Mouse (Mus musculus) small intestine, adult 2 months (tissue): ENCODE results near the gene Zscan29. TPM values are rescaled to one million over a fixed set of nuclear protein-coding genes. Genes with fewer than 3 reads are reported as not detected.
"Not testable (repeated sequence)": the region's sequence is repeated elsewhere in the genome, so short reads cannot be mapped to it uniquely, and the experiment has no call there.

Experiments
- H3K27ac ChIP-seq: fragments of 200-500 bp; 2 replicates; pipeline ENCODE4 v1.5.1; 2012; ENCODE audit warnings: low read depth, low read length, control low read depth, inconsistent platforms; ENCODE audit not compliant: insufficient read depth
- H3K27me3 ChIP-seq: fragments of 200-500 bp; 2 replicates; pipeline ENCODE4 v1.6.1; 2012; ENCODE audit warnings: mild to moderate bottlenecking, moderate library complexity, low read length, inconsistent platforms; ENCODE audit not compliant: control insufficient read depth, insufficient read depth
- H3K36me3 ChIP-seq: fragments of 200-500 bp; 2 replicates; pipeline ENCODE4 v1.6.1; 2012; ENCODE audit warnings: mild to moderate bottlenecking, low read length, control low read depth, inconsistent platforms; ENCODE audit not compliant: control insufficient read depth, insufficient read depth
- H3K4me1 ChIP-seq: fragments of 200-500 bp; 2 replicates; pipeline ENCODE4 v1.6.1; 2012; ENCODE audit warnings: low read length, inconsistent platforms, mixed read lengths; ENCODE audit not compliant: control insufficient read depth, insufficient read depth, insufficient read length
- H3K4me3 ChIP-seq: fragments of 200-500 bp; 2 replicates; pipeline ENCODE4 v1.5.1; 2012; ENCODE audit warnings: low read depth, mild to moderate bottlenecking, control low read depth, inconsistent platforms, low read length, moderate library complexity
- CTCF ChIP-seq: fragments of 200-500 bp; IDR thresholded peaks from 2 replicates; pipeline ENCODE4 v1.5.1; 2012; ENCODE audit warnings: low read depth, mild to moderate bottlenecking, control low read depth, inconsistent platforms, low read length, moderate library complexity, mixed read lengths; ENCODE audit not compliant: insufficient replicate concordance, insufficient read length; ENCODE audit errors: extremely low read depth
- POLR2A ChIP-seq: fragments of 200-500 bp; IDR thresholded peaks from 2 replicates; pipeline ENCODE4 v1.6.1; 2012; ENCODE audit warnings: low read depth, mild to moderate bottlenecking, control low read depth, inconsistent platforms, low read length, moderate library complexity
- WGBS: fragments of 180-500 bp; shearing (Covaris S2); methylation state at CpG from one replicate; pipeline ENCODE4 v1.1.7; 2018; 5-methylcytosine and 5-hydroxymethylcytosine counted together
- polyA plus RNA-seq: library from polyadenylated mRNA; depleted of rRNA; stranded (reverse); fragments of >200 nt; gene quantifications from 2 replicates; pipeline ENCODE4 v1.2.3, GENCODE M21; 2012; rRNA removed

Gene Zscan29
- polyA plus RNA-seq, 1 experiment: 2.5 TPM

- no peak overlapping the region for H3K27ac ChIP-seq
- 65% methylated on average over 1 of the region's 1 CpGs for WGBS
- TF ChIP-seq CTCF: no peak
- TF ChIP-seq POLR2A: no peak
Observed at GRCm38 (mm10) chr2:121132822-121133221, 38.1 kb downstream of the Zscan29 start.

GRCm38 (mm10) chr2:121128865-121129620 is 41.9 kb downstream of the Zscan29 start:
- no peaks in the 10 kb centered on the region for H3K36me3 ChIP-seq
- H3K27ac ChIP-seq: no peak overlapping the region
- no peak overlapping the region for H3K4me3 ChIP-seq
- TF ChIP-seq CTCF: no peak
- no peak for TF ChIP-seq POLR2A
- H3K27me3 ChIP-seq: no peaks in the 10 kb centered on the region
- 37% methylated on average over 9 of the region's 9 CpGs for WGBS
- H3K4me1 ChIP-seq: no peaks in the 10 kb centered on the region

More at GRCm38 (mm10) chr2:121132822-121133221, 38.1 kb downstream of the Zscan29 start:
- Histone ChIP-seq H3K36me3 (no peaks in the 10 kb centered on the region), H3K4me3 (no peak overlapping the region), H3K27me3 (no peaks in the 10 kb centered on the region), H3K4me1 (no peaks in the 10 kb centered on the region)

- Histone ChIP-seq H3K27ac (no peak overlapping the region), H3K4me1 (no peaks in the 10 kb centered on the region), H3K27me3 (no peaks in the 10 kb centered on the region), H3K4me3 (no peak overlapping the region), H3K36me3 (no peaks in the 10 kb centered on the region)
- WGBS: 30% methylated on average over 1 of the region's 1 CpGs
- TF ChIP-seq CTCF: no peak
Observed at GRCm38 (mm10) chr2:121127536-121127935, 43.4 kb downstream of the Zscan29 start.

- H3K27me3 ChIP-seq, H3K4me1 ChIP-seq, H3K36me3 ChIP-seq, H3K4me3 ChIP-seq, H3K27ac ChIP-seq: not testable (repeated sequence)
- WGBS: 89% methylated on average over 5 of the region's 5 CpGs
Observed at GRCm38 (mm10) chr2:121126302-121126701, 44.6 kb downstream of the Zscan29 start.

- 86% methylated on average over 3 of the region's 3 CpGs for WGBS
- no peaks in the 10 kb centered on the region for H3K36me3 ChIP-seq
- no peaks in the 10 kb centered on the region for H3K27me3 ChIP-seq
- no peaks in the 10 kb centered on the region for H3K4me1 ChIP-seq
- no peak overlapping the region for H3K27ac ChIP-seq
- TF ChIP-seq CTCF (no peak), POLR2A (no peak)
- H3K4me3 ChIP-seq: no peak overlapping the region
Observed at GRCm38 (mm10) chr2:121119260-121119659, 51.7 kb downstream of the Zscan29 start.

DNA sequence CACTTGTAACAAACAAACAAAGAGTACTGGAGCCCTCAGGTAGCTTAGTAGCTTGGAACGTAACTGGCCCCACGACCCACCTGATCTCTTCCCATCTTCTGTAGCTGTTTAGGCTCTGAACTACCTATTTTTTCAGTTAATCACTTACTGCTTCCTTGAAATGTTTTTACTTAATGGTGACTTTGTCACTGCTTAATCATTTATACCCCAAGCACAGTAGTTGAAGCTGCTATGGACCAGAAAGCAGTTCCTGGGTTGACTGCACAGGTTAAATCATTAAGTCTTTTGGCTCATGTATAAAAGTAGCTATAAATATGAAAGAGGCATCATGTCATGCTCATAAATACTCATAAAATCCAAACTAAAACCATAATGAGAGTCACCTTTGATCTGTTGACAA is 55.5 kb downstream of the Zscan29 start:
- H3K27ac ChIP-seq: no peak overlapping the region
- H3K4me1 ChIP-seq: no peaks in the 10 kb centered on the region
- H3K27me3 ChIP-seq: no peaks in the 10 kb centered on the region
- H3K4me3 ChIP-seq: no peak overlapping the region
- WGBS: 86% methylated on average over 2 of the region's 2 CpGs
- no peak for TF ChIP-seq CTCF
- no peak for TF ChIP-seq POLR2A
- H3K36me3 ChIP-seq: no peaks in the 10 kb centered on the region

DNA sequence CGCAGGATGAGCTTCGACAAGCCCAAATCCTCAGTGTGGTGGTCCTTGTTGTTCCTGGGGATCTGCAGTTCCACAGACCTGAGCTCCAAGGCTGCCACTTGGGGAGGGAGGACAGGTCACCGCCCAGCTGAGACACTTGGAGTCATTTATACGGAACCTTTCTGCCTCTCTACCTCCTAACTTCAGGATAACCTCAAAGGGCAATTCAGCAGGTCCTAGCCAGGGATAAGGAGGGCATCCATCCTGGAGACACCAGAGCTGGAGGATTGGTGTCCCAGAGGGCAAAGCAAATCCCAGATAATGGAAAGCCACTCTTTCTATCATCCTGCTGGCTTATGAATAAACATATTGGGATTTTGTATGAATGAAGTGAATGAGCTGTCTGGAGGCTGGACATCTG is 61.2 kb downstream of the Zscan29 start, which contains the start of gene Tgm7:
TSS of gene Tgm7 (minus strand) at position 101 of the 400 bp plus-strand sequence.
- H3K36me3 ChIP-seq: no peaks in the 10 kb centered on the region
- 83% methylated on average over 4 of the region's 4 CpGs for WGBS
- TF ChIP-seq CTCF (no peak), POLR2A (no peak)

More for the DNA sequence above, 61.2 kb downstream of the Zscan29 start, which contains the start of gene Tgm7:
- no peaks in the 10 kb centered on the region for H3K27me3 ChIP-seq
- H3K27ac ChIP-seq: no peak within 1 kb of the TSS
- H3K4me1 ChIP-seq: no peaks in the 10 kb centered on the region
- H3K4me3 ChIP-seq: no peak within 1 kb of the TSS

Other genes with a start within 250 kb of the Zscan29 start
- 6.1 and 12.1 TPM in 2 replicates for gene Ubr1, start 200.4 kb downstream of the Zscan29 start, polyA plus RNA-seq
- gene Tmem62, start 194.1 kb downstream of the Zscan29 start, polyA plus RNA-seq: 2.3 and 5.1 TPM in 2 replicates
- gene Ccndbp1, start 162.7 kb downstream of the Zscan29 start, polyA plus RNA-seq: 3.8 and 9.8 TPM in 2 replicates
- gene Epb42, start 134.1 kb downstream of the Zscan29 start, polyA plus RNA-seq: 0.15 and 0.38 TPM in 2 replicates
- gene Tgm5, start 85.3 kb downstream of the Zscan29 start, polyA plus RNA-seq: 0.15 and 0.24 TPM in 2 replicates
- not detected in 2 replicates for gene Tgm7, start 61.3 kb downstream of the Zscan29 start, polyA plus RNA-seq
- 0.38 and 1.3 TPM in 2 replicates for gene Adal, start 30.7 kb downstream of the Zscan29 start, polyA plus RNA-seq
- 5.5 and 7.9 TPM in 2 replicates for gene Lcmt2, start 30.5 kb downstream of the Zscan29 start, polyA plus RNA-seq
- gene Tubgcp4, start 471 bp downstream of the Zscan29 start, polyA plus RNA-seq: 8.1 and 14.1 TPM in 2 replicates
- gene Trp53bp1, start 100.3 kb upstream of the Zscan29 start, polyA plus RNA-seq: 4.6 and 9.5 TPM in 2 replicates
- 1.9 and 2.2 TPM in 2 replicates for gene Map1a, start 118.5 kb upstream of the Zscan29 start, polyA plus RNA-seq
- gene Ppip5k1, start 184.3 kb upstream of the Zscan29 start, polyA plus RNA-seq: 19.8 and 47.0 TPM in 2 replicates
- 1,046 and 2,297 TPM in 2 replicates for gene Ckmt1, start 186.6 kb upstream of the Zscan29 start, polyA plus RNA-seq
- 0.55 and 1.0 TPM in 2 replicates for gene Strc, start 216.0 kb upstream of the Zscan29 start, polyA plus RNA-seq
- 937 and 1,104 TPM in 2 replicates for gene Pdia3, start 242.7 kb upstream of the Zscan29 start, polyA plus RNA-seq
- gene Catsper2, start 242.7 kb upstream of the Zscan29 start, polyA plus RNA-seq: 0.80 and 0.84 TPM in 2 replicates